Mouse (Mus musculus) Muller cell, postnatal 12 days (primary cell): ENCODE data around the gene Trim30a.
"Not testable (repeated sequence)": the region's sequence is repeated elsewhere in the genome, so short reads cannot be mapped to it uniquely, and the experiment has no call there.

ENCODE experiments used
- DNase-seq: peaks from one replicate; pipeline ENCODE4 v3.0.0-alpha.2; 2015; ENCODE audit errors: inconsistent ontology term

The Trim30a gene

GRCm38 (mm10) chr7:104465065-104465744 is at the start of gene Trim30a:
Trim30a (minus strand) TSS chr7:104465193.
- DNase-seq, result peak; percentile 55

GRCm38 (mm10) chr7:104507421-104508065 is 42.5 kb upstream of the Trim30a start, which contains the start of gene Trim30d:
Trim30d (minus strand) TSS chr7:104507849.
- DNase-seq, result peak; percentile 71

- DNase-seq, result peak; percentile 81
Measured at GRCm38 (mm10) chr7:104501589-104502371, 36.8 kb upstream of the Trim30a start.

GRCm38 (mm10) chr7:104501186-104501585 is 36.2 kb upstream of the Trim30a start:
- DNase-seq, result not testable (repeated sequence)

GRCm38 (mm10) chr7:104499464-104499863 is 34.5 kb upstream of the Trim30a start:
- DNase-seq, result not testable (repeated sequence)

GRCm38 (mm10) chr7:104445961-104446645 is 18.9 kb downstream of the Trim30a start:
- peak; percentile 22 for DNase-seq

- no peak for DNase-seq
Measured at GRCm38 (mm10) chr7:104404460-104404950, 60.5 kb downstream of the Trim30a start.

- no peak for DNase-seq
Measured at GRCm38 (mm10) chr7:104401140-104401539, 63.9 kb downstream of the Trim30a start.

GRCm38 (mm10) chr7:104400698-104401097 is 64.3 kb downstream of the Trim30a start, which contains the start of gene Trim30c:
Trim30c (minus strand) TSS chr7:104400837.
- no peak for DNase-seq

GRCm38 (mm10) chr7:104398492-104398891 is 66.5 kb downstream of the Trim30a start:
- no peak for DNase-seq

- DNase-seq, result no peak
Measured at GRCm38 (mm10) chr7:104369736-104370414, 95.1 kb downstream of the Trim30a start, which contains the start of gene Trim30b. Trim30b (minus strand) TSS chr7:104369884.

- DNase-seq, result no peak
Measured at GRCm38 (mm10) chr7:104366339-104366738, 98.7 kb downstream of the Trim30a start.
